Mouse (Mus musculus) liver, embryonic 16.5 days (tissue): ENCODE results near the gene Csf3r. TPM values are rescaled to one million over a fixed set of nuclear protein-coding genes. Genes with fewer than 3 reads are reported as not detected.
"Not testable (repeated sequence)": the region's sequence is repeated elsewhere in the genome, so short reads cannot be mapped to it uniquely, and the experiment has no call there.

Experiments used
- ATAC-seq: fragments of 200-750 bp; cut with Nextera tagmentation; 2 replicates; pipeline ENCODE4 v1.8.0; 2017; ENCODE audit warnings: low read depth, mild to moderate bottlenecking, moderate number of reproducible peaks, moderate library complexity
- H3K27ac ChIP-seq: fragments of 300-500 bp; sonication (generic); 2 replicates; pipeline ENCODE4 v1.5.1; 2014; ENCODE audit warnings: mild to moderate bottlenecking, low read length
- H3K27me3 ChIP-seq: fragments of 300-500 bp; sonication (generic); 2 replicates; pipeline ENCODE4 v1.6.1; 2014; ENCODE audit warnings: low read depth, low read length, mixed read lengths; ENCODE audit not compliant: control insufficient read depth, insufficient read depth
- H3K36me3 ChIP-seq: fragments of 300-500 bp; sonication (generic); 2 replicates; pipeline ENCODE4 v1.6.1; 2014; ENCODE audit warnings: mild to moderate bottlenecking; ENCODE audit not compliant: control insufficient read depth, insufficient read depth
- H3K4me1 ChIP-seq: fragments of 300-500 bp; sonication (generic); 2 replicates; pipeline ENCODE4 v1.6.1; 2014; ENCODE audit warnings: low read depth, low read length, mixed read lengths; ENCODE audit not compliant: control insufficient read depth
- H3K4me2 ChIP-seq: fragments of 300-500 bp; sonication (generic); 2 replicates; pipeline ENCODE4 v1.6.1; 2014; ENCODE audit warnings: low read depth, low read length, mixed read lengths
- H3K4me3 ChIP-seq: fragments of 300-500 bp; sonication (generic); 2 replicates; pipeline ENCODE4 v1.5.1; 2014; ENCODE audit warnings: low read depth, mild to moderate bottlenecking, low read length
- H3K9ac ChIP-seq: fragments of 300-500 bp; sonication (generic); 2 replicates; pipeline ENCODE4 v1.6.1; 2014; ENCODE audit warnings: low read depth, low read length
- H3K9me3 ChIP-seq: fragments of 300-500 bp; sonication (generic); replicated peaks from 2 replicates; pipeline ENCODE4 v1.6.1; 2016; ENCODE audit warnings: low read length; ENCODE audit not compliant: control insufficient read depth
- WGBS: fragments of 180-500 bp; shearing (Covaris S2); extraction: QIAGEN DNeasy Blood & Tissue Kit; methylation state at CpG from one replicate; pipeline ENCODE4 v1.1.7; 2014; ENCODE audit not compliant: insufficient replicate concordance; 5-methylcytosine and 5-hydroxymethylcytosine counted together
- polyA plus RNA-seq: library from polyadenylated mRNA; unstranded; fragments of >200 nt; fragmentation: Nextera tagmentation; extraction: Ambion mirVana; gene quantifications from 2 replicates; pipeline ENCODE4 v1.2.1, GENCODE M21; 2015

Csf3r gene
- 4.5 and 5.5 TPM in 2 replicates for polyA plus RNA-seq

GRCm38 (mm10) chr4:126024303-126024900, at the start of gene Csf3r:
Csf3r (plus strand) TSS chr4:126024550.
- Histone ChIP-seq H3K27ac (peak within 1 kb of the TSS; percentile 50), H3K4me2 (peak within 1 kb of the TSS; percentile 1; the same call in 1 of the 2 replicates), H3K9ac (peak within 1 kb of the TSS; percentile 30; the same call in 1 of the 2 replicates), H3K4me1 (no peaks in the 10 kb centered on the region), H3K9me3 (no peaks in the 10 kb centered on the region), H3K36me3 (no peaks in the 10 kb centered on the region), H3K27me3 (peaks cover 2% of the 10 kb centered on the region; the same call in 1 of the 2 replicates), H3K4me3 (peak within 1 kb of the TSS; percentile 41)
- peak; percentile 42 for ATAC-seq
- 10% methylated on average over 16 of the region's 16 CpGs for WGBS

- H3K27ac ChIP-seq = no peak overlapping the region
- no peaks in the 10 kb centered on the region for H3K36me3 ChIP-seq
- H3K9ac ChIP-seq = no peak overlapping the region
- 36% methylated on average over 9 of the region's 9 CpGs for WGBS
- no peaks in the 10 kb centered on the region for H3K4me1 ChIP-seq
- no peak overlapping the region for H3K4me2 ChIP-seq
- no peak for ATAC-seq
- H3K4me3 ChIP-seq = no peak overlapping the region
- no peaks in the 10 kb centered on the region for H3K9me3 ChIP-seq
- H3K27me3 ChIP-seq = no peaks in the 10 kb centered on the region
Observed at GRCm38 (mm10) chr4:125977768-125978167, 46.6 kb upstream of the Csf3r start.

GRCm38 (mm10) chr4:125983279-125983678, 41.1 kb upstream of the Csf3r start:
- ATAC-seq = no peak
- no peaks in the 10 kb centered on the region for H3K4me1 ChIP-seq
- no peaks in the 10 kb centered on the region for H3K27me3 ChIP-seq
- H3K9ac ChIP-seq = no peak overlapping the region
- H3K9me3 ChIP-seq = no peaks in the 10 kb centered on the region
- H3K27ac ChIP-seq = no peak overlapping the region
- H3K36me3 ChIP-seq = no peaks in the 10 kb centered on the region
- H3K4me3 ChIP-seq = no peak overlapping the region
- 66% methylated on average over 8 of the region's 8 CpGs for WGBS
- no peak overlapping the region for H3K4me2 ChIP-seq

GRCm38 (mm10) chr4:125985703-125986102, 38.6 kb upstream of the Csf3r start:
- not testable (repeated sequence) for ATAC-seq, H3K9me3 ChIP-seq, H3K36me3 ChIP-seq, H3K4me1 ChIP-seq, H3K9ac ChIP-seq, H3K27ac ChIP-seq, H3K4me3 ChIP-seq, H3K27me3 ChIP-seq, H3K4me2 ChIP-seq
- 45% methylated on average over 2 of the region's 2 CpGs for WGBS

- WGBS = 49% methylated on average over 3 of the region's 3 CpGs
- H3K4me2 ChIP-seq = no peak overlapping the region
- no peak for ATAC-seq
- no peaks in the 10 kb centered on the region for H3K4me1 ChIP-seq
- no peaks in the 10 kb centered on the region for H3K9me3 ChIP-seq
- no peaks in the 10 kb centered on the region for H3K36me3 ChIP-seq
- no peak overlapping the region for H3K9ac ChIP-seq
- H3K27me3 ChIP-seq = no peaks in the 10 kb centered on the region
- H3K27ac ChIP-seq = no peak overlapping the region
- H3K4me3 ChIP-seq = no peak overlapping the region
Observed at GRCm38 (mm10) chr4:125987071-125987470, 37.3 kb upstream of the Csf3r start.

GRCm38 (mm10) chr4:125989061-125989460, 35.3 kb upstream of the Csf3r start:
- no peaks in the 10 kb centered on the region for H3K9me3 ChIP-seq
- no peak overlapping the region for H3K27ac ChIP-seq
- H3K27me3 ChIP-seq = no peaks in the 10 kb centered on the region
- no peak for ATAC-seq
- WGBS = 61% methylated on average over 11 of the region's 11 CpGs
- H3K9ac ChIP-seq = no peak overlapping the region
- no peak overlapping the region for H3K4me2 ChIP-seq
- H3K4me1 ChIP-seq = no peaks in the 10 kb centered on the region
- H3K36me3 ChIP-seq = no peaks in the 10 kb centered on the region
- H3K4me3 ChIP-seq = no peak overlapping the region

- WGBS = 26% methylated on average over 7 of the region's 7 CpGs
- no peaks in the 10 kb centered on the region for H3K4me1 ChIP-seq
- no peaks in the 10 kb centered on the region for H3K36me3 ChIP-seq
- H3K9me3 ChIP-seq = no peaks in the 10 kb centered on the region
- H3K27ac ChIP-seq = no peak overlapping the region
- no peaks in the 10 kb centered on the region for H3K27me3 ChIP-seq
- no peak overlapping the region for H3K9ac ChIP-seq
- no peak overlapping the region for H3K4me2 ChIP-seq
- no peak for ATAC-seq
- H3K4me3 ChIP-seq = no peak overlapping the region
Observed at GRCm38 (mm10) chr4:125990143-125990542, 34.2 kb upstream of the Csf3r start.

GRCm38 (mm10) chr4:125992206-125992605, 32.1 kb upstream of the Csf3r start:
- no peak for ATAC-seq
- no peak overlapping the region for H3K4me2 ChIP-seq

GRCm38 (mm10) chr4:125992906-125993305, 31.4 kb upstream of the Csf3r start:
- no peaks in the 10 kb centered on the region for H3K36me3 ChIP-seq
- H3K4me2 ChIP-seq = no peak overlapping the region
- H3K9ac ChIP-seq = no peak overlapping the region
- H3K27ac ChIP-seq = no peak overlapping the region
- no peaks in the 10 kb centered on the region for H3K4me1 ChIP-seq
- H3K27me3 ChIP-seq = no peaks in the 10 kb centered on the region
- ATAC-seq = no peak
- no peak overlapping the region for H3K4me3 ChIP-seq
- WGBS = 32% methylated on average over 2 of the region's 2 CpGs
- no peaks in the 10 kb centered on the region for H3K9me3 ChIP-seq

More at GRCm38 (mm10) chr4:125992206-125992605, 32.1 kb upstream of the Csf3r start:
- no peaks in the 10 kb centered on the region for H3K36me3 ChIP-seq
- no peak overlapping the region for H3K9ac ChIP-seq
- WGBS = 47% methylated on average over 3 of the region's 3 CpGs
- no peaks in the 10 kb centered on the region for H3K27me3 ChIP-seq
- no peak overlapping the region for H3K27ac ChIP-seq
- no peaks in the 10 kb centered on the region for H3K4me1 ChIP-seq
- no peak overlapping the region for H3K4me3 ChIP-seq
- no peaks in the 10 kb centered on the region for H3K9me3 ChIP-seq
